In the genomic region with DNA sequence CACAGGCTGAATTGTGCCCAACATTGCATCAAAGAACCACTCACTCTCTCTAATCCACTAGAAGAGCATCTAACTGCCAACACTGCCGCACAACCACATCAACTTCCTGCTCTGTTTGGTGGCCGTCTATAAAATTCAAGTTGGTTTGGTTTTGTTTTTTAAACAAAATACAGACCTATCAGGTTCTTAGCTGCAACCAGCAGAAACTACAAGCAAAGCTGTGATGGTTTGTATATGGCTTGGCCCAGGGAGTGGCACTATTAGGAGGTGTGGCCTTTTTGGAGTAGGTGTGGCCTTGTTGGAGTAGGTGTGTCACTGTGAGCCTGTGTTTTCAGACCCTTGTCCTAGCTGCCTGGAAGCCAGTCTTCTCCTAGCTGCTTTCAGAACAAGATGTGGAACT, we compare ENCODE assay signal across 12 mouse cellular contexts. TPM values are rescaled to one million over a fixed set of nuclear protein-coding genes. Genes with fewer than 3 reads are reported as not detected.
DNase-seq lines count a peak whose midpoint lies in the region; ATAC-seq lines count a peak whose summit lies in the region.
"Had no signal": no experiment of that assay in that cellular context is flagged by ENCODE, and none has a peak within 500 bp of the region (broad histone marks: within the 10 kb centered on the region; RNA-seq: fewer than 3 reads in every experiment).

No protein-coding gene starts in this region.

- peak; percentile 17 for ATAC-seq in CD4-positive, CD25-positive, alpha-beta regulatory T cell, adult 4 months
- ATAC-seq: forebrain, embryonic 13.5 days had no signal

- peak; percentile 51 to 55 for DNase-seq in B cell, adult 2 months
- DNase-seq in induced T-regulatory cell, adult 2 months (ENCODE audit: low read depth), result peak; percentile 56
- peak; percentile 47 to 57 for DNase-seq in natural killer cell, adult 2 months (ENCODE audit: low spot score in 2 of 2)
- DNase-seq in left cerebral cortex, adult 11 months (ENCODE audit: low spot score), result no peak
- no peak for DNase-seq in heart, adult 8-10 months (ENCODE audit: low spot score)
- DNase-seq in gastrocnemius, postnatal 25 days, result no peak
- DNase-seq: cerebellum, adult 9-11 months; gastrocnemius, postnatal 14 days; kidney, postnatal 4 days; lung, postnatal 14 days had no signal

RNA-seq across cellular contexts. Expression of gene Unc50, which starts 51.4 kb away (rescaled TPM):
- polyA plus RNA-seq in CD4-positive, CD25-positive, alpha-beta regulatory T cell, adult 4 months (2017; shearing (Covaris generic)), result 10 to 100 TPM; 63.3 to 63.4 TPM
- 10 to 100 TPM; 24.8 to 29.3 (median 28.3) TPM for total RNA-seq in heart, adult 8-10 months (2022)
- 10 to 100 TPM; 13.8 to 17.4 TPM for total RNA-seq in gastrocnemius, postnatal 25 days (2021)

RNA-seq across cellular contexts. Expression of gene Coa5, which starts 51.4 kb away (rescaled TPM):
- polyA plus RNA-seq in CD4-positive, CD25-positive, alpha-beta regulatory T cell, adult 4 months (2017; shearing (Covaris generic)), result 10 to 100 TPM; 53.3 to 59.3 TPM
- 100 to 1,000 TPM in 3 of 4 experiments, 10 to 100 TPM in 1; 99.9 to 124 (median 112) TPM for total RNA-seq in heart, adult 8-10 months (2022)
- total RNA-seq in gastrocnemius, postnatal 25 days (2021), result 100 to 1,000 TPM in 1 of 2 experiments, 10 to 100 TPM in 1; 93.4 to 112 TPM

RNA-seq across cellular contexts. Expression of gene Mgat4a, which starts 59.5 kb away (rescaled TPM):
- polyA plus RNA-seq in CD4-positive, CD25-positive, alpha-beta regulatory T cell, adult 4 months (2017; shearing (Covaris generic)), result 10 to 100 TPM; 11.7 to 12.1 TPM
- total RNA-seq in heart, adult 8-10 months (2022), result 10 to 100 TPM in 2 of 4 experiments, 1 to 10 TPM in 2; 7.6 to 10.6 (median 9.4) TPM
- total RNA-seq in gastrocnemius, postnatal 25 days (2021), result 1 to 10 TPM; 3.5 to 4.6 TPM

Comparison
In these comparisons a context has a peak if more than half of its experiments do, and no peak if none do; other contexts are left out.
1. DNase-seq: peak in B cell, adult 2 months (2 of 2), induced T-regulatory cell, adult 2 months (single experiment) and natural killer cell, adult 2 months (2 of 2); none in left cerebral cortex, adult 11 months (single experiment), heart, adult 8-10 months (single experiment) and gastrocnemius, postnatal 25 days (single experiment).